Mouse (Mus musculus) brain, adult 10 weeks (tissue): ENCODE results near the gene Vmn1r227. TPM values are rescaled to one million over a fixed set of nuclear protein-coding genes. Genes with fewer than 3 reads are reported as not detected.

Experiments used
- polyA plus RNA-seq: library from polyadenylated mRNA; stranded (reverse); fragments of 350-450 nt; fragmentation: Illumina TruSeq; extraction: RNeasy Lipid Tissue Mini Kit (QIAGEN cat#74804); gene quantifications from one replicate; pipeline ENCODE4 v1.2.3, GENCODE M21; 2015; ENCODE audit warnings: low read depth, low replicate concordance

Gene Vmn1r227
- not detected for polyA plus RNA-seq

DNA sequence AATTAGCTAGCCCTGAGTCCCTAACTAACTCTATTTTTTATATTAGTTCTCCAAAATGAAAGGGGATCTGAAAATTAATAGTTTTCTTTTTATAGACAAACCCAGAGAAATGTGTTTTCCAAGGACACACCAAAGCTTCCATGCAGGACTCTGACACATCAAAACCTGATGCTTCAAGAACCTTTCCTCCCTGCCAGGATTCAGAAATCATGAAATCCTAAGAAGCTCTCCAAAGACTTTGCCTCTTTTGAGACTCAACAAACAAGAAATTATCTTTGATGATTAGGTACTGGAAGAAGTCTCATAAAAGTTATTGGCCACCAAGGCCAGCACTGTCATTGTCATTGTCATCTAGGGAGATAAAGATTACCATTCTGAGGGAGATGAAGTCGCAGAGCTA lies at the start of gene Vmn1r227:
Gene Vmn1r227, plus strand, starts transcription at position 301 of the 400 bp plus-strand sequence.

GRCm38 (mm10) chr17:20682543-20682942 lies 47.1 kb upstream of the Vmn1r227 start, which contains the start of gene Vmn1r226:
Vmn1r226 (plus strand) TSS chr17:20682843.

GRCm38 (mm10) chr17:20786057-20786456 lies 56.4 kb downstream of the Vmn1r227 start, which contains the start of gene Vmn1r228:
Vmn1r228 (minus strand) TSS chr17:20786157.

Other genes starting within 250 kb of the Vmn1r227 start
- not detected for gene Vmn2r108, start 248.5 kb upstream of the Vmn1r227 start, polyA plus RNA-seq
- not detected for gene Vmn1r225, start 231.7 kb upstream of the Vmn1r227 start, polyA plus RNA-seq
- gene Vmn2r109, start 165.1 kb upstream of the Vmn1r227 start, polyA plus RNA-seq: not detected
- not detected for gene Vmn2r110, start 133.4 kb upstream of the Vmn1r227 start, polyA plus RNA-seq
- not detected for gene Fpr-rs3, start 105.0 kb upstream of the Vmn1r227 start, polyA plus RNA-seq
- gene Vmn1r226, start 47.0 kb upstream of the Vmn1r227 start, polyA plus RNA-seq: not detected
- gene Vmn1r228, start 56.3 kb downstream of the Vmn1r227 start, polyA plus RNA-seq: not detected
- not detected for gene Vmn1r229, start 81.7 kb downstream of the Vmn1r227 start, polyA plus RNA-seq
- gene Vmn1r230, start 110.6 kb downstream of the Vmn1r227 start, polyA plus RNA-seq: not detected
- not detected for gene Vmn1r231, start 175.2 kb downstream of the Vmn1r227 start, polyA plus RNA-seq
- gene Vmn1r232, start 189.9 kb downstream of the Vmn1r227 start, polyA plus RNA-seq: not detected
- gene Ppp2r1a, start 215.5 kb downstream of the Vmn1r227 start, polyA plus RNA-seq: 515 TPM